Mouse (Mus musculus) embryonic facial prominence, embryonic 10.5 days (tissue): ENCODE data around the gene Olfr434. TPM values are rescaled to one million over a fixed set of nuclear protein-coding genes. Genes with fewer than 3 reads are reported as not detected.
A peak's percentile ranks its signal among the peaks of the same experiment; 100 is the strongest.
"Not testable (repeated sequence)": the region's sequence is repeated elsewhere in the genome, so short reads cannot be mapped to it uniquely, and the experiment has no call there.

Experiments
- DNase-seq: peaks from one replicate; pipeline ENCODE4 v3.0.0-alpha.2; 2017; ENCODE audit warnings: low spot score
- H3K27ac ChIP-seq: fragments of 300-500 bp; sonication (generic); replicated peaks from 2 replicates; pipeline ENCODE4 v1.5.1; 2016; ENCODE audit warnings: mild to moderate bottlenecking
- H3K27me3 ChIP-seq: fragments of 300-500 bp; sonication (generic); replicated peaks from 2 replicates; pipeline ENCODE4 v1.6.1; 2016; ENCODE audit warnings: low read depth, mild to moderate bottlenecking; ENCODE audit not compliant: poor library complexity, severe bottlenecking
- H3K36me3 ChIP-seq: fragments of 300-500 bp; sonication (generic); replicated peaks from 2 replicates; pipeline ENCODE4 v1.6.1; 2016; ENCODE audit warnings: mild to moderate bottlenecking, moderate library complexity
- H3K4me1 ChIP-seq: fragments of 300-500 bp; sonication (generic); 2 replicates; pipeline ENCODE4 v1.6.1; 2016
- H3K4me3 ChIP-seq: fragments of 300-500 bp; sonication (generic); 2 replicates; pipeline ENCODE4 v1.5.1; 2016; ENCODE audit warnings: mild to moderate bottlenecking, moderate library complexity
- H3K9me3 ChIP-seq: fragments of 300-500 bp; sonication (generic); 2 replicates; pipeline ENCODE4 v1.6.1; 2016; ENCODE audit warnings: mild to moderate bottlenecking
- WGBS: fragments of 180-500 bp; shearing (Covaris S2); methylation state at CpG from one replicate; pipeline ENCODE4 v1.1.7; 2016; 5-methylcytosine and 5-hydroxymethylcytosine counted together
- polyA plus RNA-seq: library from polyadenylated mRNA; unstranded; fragments of >200 nt; fragmentation: Nextera tagmentation; extraction: Ambion mirVana; gene quantifications from 2 replicates; pipeline ENCODE4 v1.2.1, GENCODE M21; 2016

Olfr434 gene
- not detected in 2 replicates for polyA plus RNA-seq

GRCm38 (mm10) chr6:43212873-43213272, at the start of gene Olfr434:
Olfr434 (plus strand) TSS chr6:43213021.
- not testable (repeated sequence) for H3K27ac ChIP-seq, DNase-seq, H3K4me1 ChIP-seq, H3K9me3 ChIP-seq, H3K36me3 ChIP-seq, H3K27me3 ChIP-seq, H3K4me3 ChIP-seq

DNA sequence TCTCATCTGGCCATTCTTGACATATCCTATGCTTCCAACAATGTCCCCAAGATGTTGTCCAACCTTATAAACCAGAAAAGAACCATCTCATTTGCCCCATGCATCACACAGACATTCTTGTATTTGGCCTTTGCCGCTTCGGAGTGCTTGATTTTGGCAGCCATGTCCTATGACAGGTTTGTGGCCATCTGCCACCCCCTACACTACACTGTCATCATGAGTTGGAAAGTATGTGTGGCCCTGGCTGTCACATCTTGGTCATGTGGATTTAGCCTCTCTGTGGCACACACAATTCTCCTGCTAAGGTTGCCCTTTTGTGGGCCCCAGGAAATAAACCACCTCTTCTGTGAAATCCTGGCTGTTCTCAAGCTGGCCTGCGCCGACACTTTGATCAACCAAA, 45.6 kb upstream of the Olfr434 start:
- Histone ChIP-seq H3K27me3 (no peaks in the 10 kb centered on the region), H3K36me3 (no peaks in the 10 kb centered on the region), H3K27ac (no peak overlapping the region), H3K4me3 (no peak overlapping the region), H3K4me1 (no peaks in the 10 kb centered on the region), H3K9me3 (no peaks in the 10 kb centered on the region)
- WGBS = 94% methylated on average over 4 of the region's 4 CpGs
- no peak for DNase-seq

- DNase-seq = no peak
- Histone ChIP-seq H3K36me3 (no peaks in the 10 kb centered on the region), H3K27me3 (no peaks in the 10 kb centered on the region), H3K9me3 (no peaks in the 10 kb centered on the region), H3K4me1 (no peaks in the 10 kb centered on the region), H3K27ac (no peak within 1 kb of the TSS), H3K4me3 (no peak within 1 kb of the TSS)
- WGBS = 83% methylated on average over 4 of the region's 4 CpGs
Measured at GRCm38 (mm10) chr6:43171840-43172239, 41.0 kb upstream of the Olfr434 start, which contains the start of gene Olfr13. Olfr13 (plus strand) TSS chr6:43172140.

GRCm38 (mm10) chr6:43178129-43178528, 34.7 kb upstream of the Olfr434 start:
- 85% methylated on average over 1 of the region's 1 CpGs for WGBS
- DNase-seq = no peak
- Histone ChIP-seq H3K4me3 (no peak overlapping the region), H3K36me3 (no peaks in the 10 kb centered on the region), H3K27me3 (no peaks in the 10 kb centered on the region), H3K4me1 (no peaks in the 10 kb centered on the region), H3K27ac (no peak overlapping the region), H3K9me3 (no peaks in the 10 kb centered on the region)

GRCm38 (mm10) chr6:43178584-43179501, 34.0 kb upstream of the Olfr434 start:
- no peak overlapping the region for H3K4me3 ChIP-seq

GRCm38 (mm10) chr6:43190986-43191385, 21.8 kb upstream of the Olfr434 start:
- DNase-seq = no peak
- Histone ChIP-seq H3K36me3 (no peaks in the 10 kb centered on the region), H3K27me3 (no peaks in the 10 kb centered on the region), H3K9me3 (no peaks in the 10 kb centered on the region), H3K27ac (no peak overlapping the region), H3K4me1 (no peaks in the 10 kb centered on the region), H3K4me3 (no peak overlapping the region)
- WGBS = 85% methylated on average over 3 of the region's 3 CpGs

More at GRCm38 (mm10) chr6:43178584-43179501, 34.0 kb upstream of the Olfr434 start:
- H3K36me3 ChIP-seq = no peaks in the 10 kb centered on the region
- WGBS = 73% methylated on average over 6 of the region's 6 CpGs
- H3K4me1 ChIP-seq = no peaks in the 10 kb centered on the region
- H3K27me3 ChIP-seq = no peaks in the 10 kb centered on the region
- no peaks in the 10 kb centered on the region for H3K9me3 ChIP-seq
- no peak overlapping the region for H3K27ac ChIP-seq
- DNase-seq = no peak

DNA sequence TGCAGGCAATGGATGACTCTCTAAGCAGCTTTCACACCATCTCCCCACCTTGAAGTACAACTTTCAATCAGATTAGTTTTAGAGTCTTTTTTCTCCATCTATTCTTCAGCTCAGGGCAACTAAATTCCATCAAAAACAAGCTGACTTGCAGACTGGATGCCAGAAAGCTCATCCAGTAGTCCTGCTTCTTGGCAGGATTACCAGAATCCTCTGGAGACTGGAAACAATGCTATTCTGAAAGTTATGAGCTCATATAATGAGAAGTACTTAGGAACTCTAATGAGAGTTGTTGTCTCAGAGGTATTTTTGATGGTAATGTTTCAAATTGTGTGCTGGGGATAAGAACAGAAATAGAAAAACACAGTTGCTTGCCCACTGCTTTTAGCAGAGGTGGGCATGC, 16.0 kb upstream of the Olfr434 start, which contains the start of gene Olfr435:
Gene Olfr435 (plus strand): TSS at position 366 of the 400 bp plus-strand sequence.
- no peak for DNase-seq
- no peaks in the 10 kb centered on the region for H3K9me3 ChIP-seq
- no peaks in the 10 kb centered on the region for H3K4me1 ChIP-seq
- H3K27me3 ChIP-seq = no peaks in the 10 kb centered on the region
- H3K36me3 ChIP-seq = no peaks in the 10 kb centered on the region
- H3K4me3 ChIP-seq = no peak within 1 kb of the TSS
- H3K27ac ChIP-seq = no peak within 1 kb of the TSS

- Histone ChIP-seq H3K27me3 (no peaks in the 10 kb centered on the region), H3K4me1 (no peaks in the 10 kb centered on the region), H3K4me3 (no peak overlapping the region), H3K36me3 (no peaks in the 10 kb centered on the region), H3K27ac (no peak overlapping the region), H3K9me3 (no peaks in the 10 kb centered on the region)
- no peak for DNase-seq
- 82% methylated on average over 3 of the region's 3 CpGs for WGBS
Measured at GRCm38 (mm10) chr6:43198094-43198493, 14.7 kb upstream of the Olfr434 start.

- no peaks in the 10 kb centered on the region for H3K4me1 ChIP-seq
- DNase-seq = no peak
- no peaks in the 10 kb centered on the region for H3K36me3 ChIP-seq
Measured at GRCm38 (mm10) chr6:43202786-43203185, 10.0 kb upstream of the Olfr434 start.

GRCm38 (mm10) chr6:43205355-43205754, 7.5 kb upstream of the Olfr434 start:
- 36% methylated on average over 2 of the region's 2 CpGs for WGBS
- Histone ChIP-seq H3K9me3 (no peaks in the 10 kb centered on the region), H3K36me3 (no peaks in the 10 kb centered on the region), H3K4me1 (no peaks in the 10 kb centered on the region), H3K4me3 (no peak overlapping the region), H3K27ac (no peak overlapping the region), H3K27me3 (no peaks in the 10 kb centered on the region)
- no peak for DNase-seq

More at GRCm38 (mm10) chr6:43202786-43203185, 10.0 kb upstream of the Olfr434 start:
- Histone ChIP-seq H3K4me3 (no peak overlapping the region), H3K9me3 (no peaks in the 10 kb centered on the region), H3K27me3 (no peaks in the 10 kb centered on the region), H3K27ac (no peak overlapping the region)

DNA sequence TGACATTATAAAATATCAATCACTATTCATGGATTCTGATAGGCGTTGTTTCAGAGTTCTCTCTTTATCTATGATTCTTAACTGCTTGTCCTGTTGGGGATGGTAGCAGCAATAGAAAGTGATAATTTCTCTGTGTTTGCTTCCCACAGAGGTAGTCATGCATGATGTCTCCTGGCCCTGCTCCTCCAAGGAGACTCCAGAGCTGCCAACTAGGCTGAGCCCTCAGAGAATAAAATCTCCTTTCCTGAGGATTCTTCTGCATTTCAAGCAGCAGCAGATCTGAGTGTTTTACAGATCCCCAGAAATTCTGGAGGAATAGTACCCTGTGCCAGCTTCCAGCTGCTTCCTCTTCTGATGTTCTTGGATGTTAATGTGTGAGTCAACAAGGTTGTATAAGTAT, 18.4 kb downstream of the Olfr434 start, which contains the start of gene Olfr47:
Gene Olfr47 (plus strand): TSS at position 275 of the 400 bp plus-strand sequence.
- H3K36me3 ChIP-seq, H3K27me3 ChIP-seq, H3K9me3 ChIP-seq, H3K4me3 ChIP-seq, H3K27ac ChIP-seq, H3K4me1 ChIP-seq, DNase-seq: not testable (repeated sequence)
- WGBS = 88% methylated on average over 1 of the region's 1 CpGs

GRCm38 (mm10) chr6:43242061-43242460, 29.2 kb downstream of the Olfr434 start:
- Histone ChIP-seq H3K27me3 (no peaks in the 10 kb centered on the region), H3K4me3 (no peak overlapping the region), H3K36me3 (no peaks in the 10 kb centered on the region), H3K27ac (no peak overlapping the region), H3K4me1 (no peaks in the 10 kb centered on the region), H3K9me3 (no peaks in the 10 kb centered on the region)
- WGBS = 24% methylated on average over 4 of the region's 4 CpGs
- peak; percentile 28 for DNase-seq

- H3K9me3 ChIP-seq = no peaks in the 10 kb centered on the region
- H3K4me1 ChIP-seq = no peaks in the 10 kb centered on the region
- no peak overlapping the region for H3K4me3 ChIP-seq
- H3K27ac ChIP-seq = no peak overlapping the region
- no peaks in the 10 kb centered on the region for H3K36me3 ChIP-seq
- no peaks in the 10 kb centered on the region for H3K27me3 ChIP-seq
- 61% methylated on average over 3 of the region's 3 CpGs for WGBS
- no peak for DNase-seq
Measured at GRCm38 (mm10) chr6:43247396-43247795, 34.6 kb downstream of the Olfr434 start.
